Mouse (Mus musculus) heart, adult 2 months (tissue): ENCODE data around the gene Washc4.

Source experiments
- CTCF ChIP-seq: fragments of 200-600 bp; IDR thresholded peaks from 2 replicates; pipeline ENCODE4 v1.8.1; 2022; ENCODE audit warnings: antibody characterized with exemption, mild to moderate bottlenecking, moderate library complexity
- EP300 ChIP-seq: fragments of 200-500 bp; IDR thresholded peaks from 2 replicates; pipeline ENCODE4 v1.6.1; 2011; ENCODE audit warnings: low read depth, low read length, control low read depth; ENCODE audit not compliant: insufficient read depth
- POLR2A ChIP-seq: fragments of 200-500 bp; IDR thresholded peaks from 2 replicates; pipeline ENCODE4 v1.6.1; 2011; ENCODE audit warnings: mild to moderate bottlenecking, low read depth, low read length, control low read depth; ENCODE audit not compliant: insufficient read depth

DNA sequence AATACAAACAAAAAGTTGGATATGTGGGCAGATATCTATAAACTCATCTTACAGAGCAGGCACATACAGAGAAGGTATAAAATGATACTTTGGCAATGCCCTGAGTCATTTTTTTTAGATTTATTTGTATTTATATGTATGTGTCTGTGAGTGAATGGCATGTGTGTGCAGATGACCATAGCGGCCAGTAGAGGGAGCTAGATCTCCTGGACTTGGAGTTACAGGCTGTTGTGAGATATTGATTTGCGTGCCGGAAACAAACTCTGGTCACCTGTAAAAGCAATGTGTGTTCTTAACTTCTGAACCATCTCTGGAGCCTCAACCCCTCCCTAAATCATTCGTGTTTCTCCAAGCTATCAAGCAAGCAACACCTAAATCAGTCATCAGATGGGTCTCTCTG, 22.6 kb upstream of the Washc4 start:
- TF ChIP-seq POLR2A (no peak), CTCF (peak; percentile 53), EP300 (no peak)
